Comparison of ENCODE assay signal across 8 mouse cellular contexts in genomic region chr8:84977435-84978247, GRCm38 (mm10). TPM values are rescaled to one million over a fixed set of nuclear protein-coding genes. Genes with fewer than 3 reads are reported as not detected.
A peak's percentile ranks its signal among the peaks of the same experiment; 100 is the strongest.
DNase-seq lines count a peak whose midpoint lies in the region; ATAC-seq and TF ChIP-seq lines count a peak whose summit lies in the region.

No protein-coding gene starts in this region.

- peak overlapping the region; percentile 99 for H3K4me2 ChIP-seq in embryonic facial prominence, embryonic 15.5 days (replicated peaks)
- peak overlapping the region; percentile 92 for H3K4me2 ChIP-seq in heart, postnatal 0 days (ENCODE audit: low read depth, low read length)
- H3K4me2 ChIP-seq in neural tube, embryonic 15.5 days, result peak overlapping the region; percentile 99

- peaks cover 84% of the 10 kb centered on the region for H3K4me1 ChIP-seq in embryonic facial prominence, embryonic 15.5 days
- peaks cover 33% of the 10 kb centered on the region for H3K4me1 ChIP-seq in heart, postnatal 0 days (ENCODE audit: control insufficient read depth, insufficient read depth)
- H3K4me1 ChIP-seq in lung, adult 2 months (ENCODE audit: control insufficient read depth, insufficient read depth, low read length), result peaks cover 34% of the 10 kb centered on the region
- H3K4me1 ChIP-seq in neural tube, embryonic 15.5 days, result peaks cover 68% of the 10 kb centered on the region

- peaks cover 37% of the 10 kb centered on the region for H3K79me2 ChIP-seq in C2C12 (ENCODE audit: control insufficient read depth, insufficient read depth)

- TF ChIP-seq EP300 in heart, postnatal 0 days (IDR thresholded peaks at IDR 0.05; ENCODE audit: low read depth), result no peak

- no peaks in the 10 kb centered on the region for H3K9me3 ChIP-seq in embryonic facial prominence, embryonic 15.5 days (replicated peaks)
- H3K9me3 ChIP-seq in heart, postnatal 0 days (replicated peaks; ENCODE audit: control insufficient read depth, low read length), result no peaks in the 10 kb centered on the region
- H3K9me3 ChIP-seq in neural tube, embryonic 15.5 days (replicated peaks), result no peaks in the 10 kb centered on the region

- DNase-seq in adrenal gland, adult 18-20 months (ENCODE audit: low spot score in 2 of 2), result peak; percentile 64 to 71
- peak; percentile 31 for DNase-seq in heart, postnatal 0 days (ENCODE audit: low spot score)
- peak; percentile 64 to 84 for DNase-seq in kidney, postnatal 25 days
- no peak for DNase-seq in lung, adult 2 months
- DNase-seq in thymus, postnatal 25 days, result peak; percentile 83

- H3K27me3 ChIP-seq in C2C12 (ENCODE audit: control insufficient read depth, insufficient read depth, insufficient read length), result no peaks in the 10 kb centered on the region
- H3K27me3 ChIP-seq in embryonic facial prominence, embryonic 15.5 days, result peaks cover 9% of the 10 kb centered on the region
- no peaks in the 10 kb centered on the region for H3K27me3 ChIP-seq in heart, postnatal 0 days (ENCODE audit: control insufficient read depth, insufficient read depth, low read length)
- no peaks in the 10 kb centered on the region; the same call in none of the 2 replicates for H3K27me3 ChIP-seq in neural tube, embryonic 15.5 days (replicated peaks)

- under 1% methylated on average over 70 of the region's 70 CpGs for WGBS in embryonic facial prominence, embryonic 15.5 days
- WGBS in heart, postnatal 0 days, result under 1% methylated on average over 66 of the region's 70 CpGs
- under 1% methylated on average over 70 of the region's 70 CpGs for WGBS in lung, adult 2 months
- 1% methylated on average over 70 of the region's 70 CpGs for WGBS in neural tube, embryonic 15.5 days

- H3ac ChIP-seq in C2C12 (ENCODE audit: control insufficient read depth, insufficient read length, low read depth), result peak overlapping the region; percentile 80

- H3K36me3 ChIP-seq in C2C12 (ENCODE audit: control insufficient read depth, insufficient read depth), result peaks cover 10% of the 10 kb centered on the region
- H3K36me3 ChIP-seq in embryonic facial prominence, embryonic 15.5 days, result peaks cover 20% of the 10 kb centered on the region
- peaks cover 14% of the 10 kb centered on the region for H3K36me3 ChIP-seq in heart, postnatal 0 days (replicated peaks; ENCODE audit: control insufficient read depth, insufficient read depth, low read length)
- peaks cover 20% of the 10 kb centered on the region for H3K36me3 ChIP-seq in neural tube, embryonic 15.5 days

- peak; percentile 65; the same call in 1 of the 2 replicates for TF ChIP-seq POLR2A in lung, adult 2 months (IDR thresholded peaks at IDR 0.05; ENCODE audit: borderline replicate concordance, extremely low read depth, low read depth, low read length)

- ATAC-seq in embryonic facial prominence, embryonic 15.5 days (ENCODE audit: insufficient number of reproducible peaks, low FRiP score, low TSS enrichment, low read depth), result no peak
- no peak for ATAC-seq in heart, postnatal 0 days (ENCODE audit: insufficient read depth, low read depth)
- no peak for ATAC-seq in neural tube, embryonic 15.5 days (ENCODE audit: low FRiP score)

- H3K9ac ChIP-seq in embryonic facial prominence, embryonic 15.5 days, result peak overlapping the region; percentile 62
- H3K9ac ChIP-seq in heart, postnatal 0 days (replicated peaks; ENCODE audit: low read depth, low read length), result peak overlapping the region; percentile 67
- peak overlapping the region; percentile 55 for H3K9ac ChIP-seq in neural tube, embryonic 15.5 days (replicated peaks)

- no peak for TF ChIP-seq CTCF in C2C12 (IDR thresholded peaks at IDR 0.05; ENCODE audit: control insufficient read depth, insufficient read depth, insufficient read length)
- TF ChIP-seq CTCF in heart, postnatal 0 days (IDR thresholded peaks at IDR 0.05; ENCODE audit: low read depth), result no peak
- TF ChIP-seq CTCF in lung, adult 2 months (IDR thresholded peaks at IDR 0.05; ENCODE audit: insufficient read depth, low read length), result no peak

- peak overlapping the region; percentile 84 for H3K4me3 ChIP-seq in C2C12 (ENCODE audit: insufficient read depth, poor library complexity, severe bottlenecking)
- peak overlapping the region; percentile 67 for H3K4me3 ChIP-seq in embryonic facial prominence, embryonic 15.5 days (replicated peaks)
- peak overlapping the region; percentile 63 for H3K4me3 ChIP-seq in heart, postnatal 0 days (ENCODE audit: low read depth, low read length)
- peak overlapping the region; percentile 71 for H3K4me3 ChIP-seq in lung, adult 2 months (replicated peaks; ENCODE audit: extremely low read depth, low read depth, low read length)
- H3K4me3 ChIP-seq in neural tube, embryonic 15.5 days (replicated peaks), result peak overlapping the region; percentile 59

- peaks cover 17% of the 10 kb centered on the region for H3K79me3 ChIP-seq in C2C12 (ENCODE audit: low read depth)

- peak overlapping the region; percentile 91 for H3K27ac ChIP-seq in embryonic facial prominence, embryonic 15.5 days (replicated peaks)
- peak overlapping the region; percentile 92 for H3K27ac ChIP-seq in heart, postnatal 0 days (ENCODE audit: low read depth)
- H3K27ac ChIP-seq in neural tube, embryonic 15.5 days (replicated peaks), result peak overlapping the region; percentile 65

TF ChIP-seq in C2C12, 6 proteins besides CTCF, POLR2A, EP300 and RAD21:
- TF ChIP-seq FOSL1 (IDR thresholded peaks at IDR 0.05; ENCODE audit: insufficient read depth, low read length, poor library complexity, severe bottlenecking), result no peak
- peak; percentile 30 for TF ChIP-seq USF1 (IDR thresholded peaks at IDR 0.05; ENCODE audit: low read depth)
TF ChIP-seq in C2C12: peak in this region for 1.

RNA-seq across cellular contexts. Expression of gene Junb, which starts 0.9 kb away (rescaled TPM):
- 158 TPM for polyA plus RNA-seq in C2C12 (2012; fragmentation: generic; extraction: Trizol)
- 10 to 100 TPM; 27.1 to 28.5 TPM for total RNA-seq in adrenal gland, adult 18-20 months (2021)
- 38.0 and 40.5 TPM in 2 replicates for polyA plus RNA-seq in embryonic facial prominence, embryonic 15.5 days (2015; fragmentation: Nextera tagmentation; extraction: Ambion mirVana)
- total RNA-seq in heart, postnatal 0 days (2014; rRNA removed; ENCODE audit: low replicate concordance), result 28.9 and 39.6 TPM in 2 replicates
- polyA plus RNA-seq in heart, postnatal 0 days (2015; fragmentation: Nextera tagmentation; extraction: Ambion mirVana), result 10.3 and 13.0 TPM in 2 replicates
- 80.8 and 125 TPM in 2 replicates for polyA plus RNA-seq in lung, adult 2 months (2012; rRNA removed)
- polyA plus RNA-seq in neural tube, embryonic 15.5 days (2015; fragmentation: Nextera tagmentation; extraction: Ambion mirVana), result 9.4 and 15.1 TPM in 2 replicates

RNA-seq across cellular contexts. Expression of gene Rnaseh2a, which starts 8.1 kb away (rescaled TPM):
- polyA plus RNA-seq in C2C12 (2012; fragmentation: generic; extraction: Trizol), result 145 TPM
- 100 to 1,000 TPM in 1 of 2 experiments, 10 to 100 TPM in 1; 80.9 to 131 TPM for total RNA-seq in adrenal gland, adult 18-20 months (2021)
- 94.9 and 99.1 TPM in 2 replicates for polyA plus RNA-seq in embryonic facial prominence, embryonic 15.5 days (2015; fragmentation: Nextera tagmentation; extraction: Ambion mirVana)
- total RNA-seq in heart, postnatal 0 days (2014; rRNA removed; ENCODE audit: low replicate concordance), result 57.9 and 76.4 TPM in 2 replicates
- polyA plus RNA-seq in heart, postnatal 0 days (2015; fragmentation: Nextera tagmentation; extraction: Ambion mirVana), result 52.6 and 57.3 TPM in 2 replicates
- 27.4 and 30.4 TPM in 2 replicates for polyA plus RNA-seq in lung, adult 2 months (2012; rRNA removed)
- 55.0 and 81.5 TPM in 2 replicates for polyA plus RNA-seq in neural tube, embryonic 15.5 days (2015; fragmentation: Nextera tagmentation; extraction: Ambion mirVana)

RNA-seq across cellular contexts. Expression of gene Prdx2, which starts 8.3 kb away (rescaled TPM):
- 609 TPM for polyA plus RNA-seq in C2C12 (2012; fragmentation: generic; extraction: Trizol)
- total RNA-seq in adrenal gland, adult 18-20 months (2021), result 100 to 1,000 TPM; 740 to 761 TPM
- 705 and 717 TPM in 2 replicates for polyA plus RNA-seq in embryonic facial prominence, embryonic 15.5 days (2015; fragmentation: Nextera tagmentation; extraction: Ambion mirVana)
- 647 and 809 TPM in 2 replicates for total RNA-seq in heart, postnatal 0 days (2014; rRNA removed; ENCODE audit: low replicate concordance)
- 758 and 782 TPM in 2 replicates for polyA plus RNA-seq in heart, postnatal 0 days (2015; fragmentation: Nextera tagmentation; extraction: Ambion mirVana)
- 93.2 and 117 TPM in 2 replicates for polyA plus RNA-seq in lung, adult 2 months (2012; rRNA removed)
- 930 and 1,070 TPM in 2 replicates for polyA plus RNA-seq in neural tube, embryonic 15.5 days (2015; fragmentation: Nextera tagmentation; extraction: Ambion mirVana)

RNA-seq across cellular contexts. Expression of gene Gm49661, which starts 8.4 kb away (rescaled TPM):
- not detected for polyA plus RNA-seq in C2C12 (2012; fragmentation: generic; extraction: Trizol)
- total RNA-seq in adrenal gland, adult 18-20 months (2021), result 1 to 10 TPM; 1.9 TPM
- not detected in 2 replicates for polyA plus RNA-seq in embryonic facial prominence, embryonic 15.5 days (2015; fragmentation: Nextera tagmentation; extraction: Ambion mirVana)
- total RNA-seq in heart, postnatal 0 days (2014; rRNA removed; ENCODE audit: low replicate concordance), result not detected in 2 replicates
- polyA plus RNA-seq in heart, postnatal 0 days (2015; fragmentation: Nextera tagmentation; extraction: Ambion mirVana), result not detected in 2 replicates
- not detected in 2 replicates for polyA plus RNA-seq in lung, adult 2 months (2012; rRNA removed)
- not detected in 2 replicates for polyA plus RNA-seq in neural tube, embryonic 15.5 days (2015; fragmentation: Nextera tagmentation; extraction: Ambion mirVana)

RNA-seq across cellular contexts. Expression of gene Hook2, which starts 12.8 kb away (rescaled TPM):
- 7.0 TPM for polyA plus RNA-seq in C2C12 (2012; fragmentation: generic; extraction: Trizol)
- total RNA-seq in adrenal gland, adult 18-20 months (2021), result 1 to 10 TPM; 6.3 to 7.2 TPM
- 27.2 and 30.6 TPM in 2 replicates for polyA plus RNA-seq in embryonic facial prominence, embryonic 15.5 days (2015; fragmentation: Nextera tagmentation; extraction: Ambion mirVana)
- total RNA-seq in heart, postnatal 0 days (2014; rRNA removed; ENCODE audit: low replicate concordance), result 1.9 and 4.8 TPM in 2 replicates
- 3.5 and 4.7 TPM in 2 replicates for polyA plus RNA-seq in heart, postnatal 0 days (2015; fragmentation: Nextera tagmentation; extraction: Ambion mirVana)
- 9.5 and 10.5 TPM in 2 replicates for polyA plus RNA-seq in lung, adult 2 months (2012; rRNA removed)
- 33.9 and 37.2 TPM in 2 replicates for polyA plus RNA-seq in neural tube, embryonic 15.5 days (2015; fragmentation: Nextera tagmentation; extraction: Ambion mirVana)
